11 mouse cellular contexts compared by ENCODE assay signal in the genomic region with DNA sequence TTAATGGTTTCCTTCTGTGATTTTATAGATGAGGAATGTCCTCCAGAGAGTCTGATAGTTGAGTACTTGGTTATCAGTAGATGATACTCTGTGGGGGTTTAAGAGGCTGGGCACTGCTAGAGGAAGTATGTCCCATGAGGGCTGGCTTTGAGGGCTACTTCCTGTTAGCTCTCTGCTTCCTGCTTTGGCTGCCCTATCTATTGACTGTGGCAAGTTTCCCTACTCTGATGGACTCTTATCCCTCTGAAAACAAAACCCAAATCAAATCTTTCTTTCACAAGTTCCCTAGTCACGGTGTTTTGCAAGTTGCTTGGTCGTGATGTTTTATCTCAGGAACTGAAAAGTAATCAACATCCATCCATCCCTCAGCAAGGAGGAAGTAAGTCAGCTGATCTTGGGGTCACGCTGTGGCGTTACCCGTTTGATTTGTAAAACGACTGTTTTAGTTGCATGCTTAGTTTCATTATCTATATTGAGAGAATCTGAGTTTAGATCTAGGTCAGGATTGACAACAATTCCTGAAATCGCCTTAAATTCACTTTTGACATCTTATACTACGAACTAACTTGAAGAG. TPM values are rescaled to one million over a fixed set of nuclear protein-coding genes. Genes with fewer than 3 reads are reported as not detected.
DNase-seq lines count a peak whose midpoint lies in the region; ATAC-seq and TF ChIP-seq lines count a peak whose summit lies in the region.
"Had no signal": no experiment of that assay in that cellular context is flagged by ENCODE, and none has a peak within 500 bp of the region (broad histone marks: within the 10 kb centered on the region; RNA-seq: fewer than 3 reads in every experiment).

No protein-coding gene starts in this region.

- no peak for TF ChIP-seq POLR2A in cerebellum, adult 2 months (IDR thresholded peaks at IDR 0.05; ENCODE audit: borderline replicate concordance, insufficient read depth, low read length)

- no peak overlapping the region for H3K9ac ChIP-seq in intestine, embryonic 15.5 days
- no peak overlapping the region for H3K9ac ChIP-seq in intestine, embryonic 16.5 days (ENCODE audit: low read depth, low read length)
- H3K9ac ChIP-seq in liver, embryonic 12.5 days: no peak overlapping the region
- no peak overlapping the region for H3K9ac ChIP-seq in kidney, embryonic 16.5 days (replicated peaks; ENCODE audit: low read length)
- H3K9ac ChIP-seq in kidney, embryonic 14.5 days (ENCODE audit: low read depth, low read length): no peak overlapping the region
- H3K9ac ChIP-seq: hindbrain, embryonic 12.5 days had no signal

- H3K4me2 ChIP-seq in intestine, embryonic 15.5 days (replicated peaks): 0 out of 2 replicates have a peak overlapping the region, but pooled peaks have one; percentile 11
- no peak overlapping the region for H3K4me2 ChIP-seq in intestine, embryonic 16.5 days (ENCODE audit: low read depth, low read length)
- H3K4me2 ChIP-seq in liver, embryonic 12.5 days: 0 out of 2 replicates have a peak overlapping the region, but pooled peaks have one; percentile 4
- H3K4me2 ChIP-seq in kidney, embryonic 16.5 days (replicated peaks; ENCODE audit: low read depth, low read length): no peak overlapping the region
- H3K4me2 ChIP-seq in kidney, embryonic 14.5 days (replicated peaks; ENCODE audit: low read depth, low read length): no peak overlapping the region
- H3K4me2 ChIP-seq: hindbrain, embryonic 12.5 days had no signal

- no peaks in the 10 kb centered on the region for H3K36me3 ChIP-seq in intestine, embryonic 15.5 days
- H3K36me3 ChIP-seq in intestine, embryonic 16.5 days (ENCODE audit: control insufficient read depth, insufficient read depth, low read length): no peaks in the 10 kb centered on the region
- no peaks in the 10 kb centered on the region for H3K36me3 ChIP-seq in liver, embryonic 12.5 days
- no peaks in the 10 kb centered on the region for H3K36me3 ChIP-seq in kidney, embryonic 16.5 days (ENCODE audit: insufficient read depth, low read length)
- H3K36me3 ChIP-seq in kidney, embryonic 14.5 days (ENCODE audit: control insufficient read depth, insufficient read depth, low read length): no peaks in the 10 kb centered on the region
- H3K36me3 ChIP-seq: hindbrain, embryonic 12.5 days had no signal

- H3K9me3 ChIP-seq in intestine, embryonic 15.5 days: no peaks in the 10 kb centered on the region
- H3K9me3 ChIP-seq in intestine, embryonic 16.5 days (ENCODE audit: control insufficient read depth, low read length): no peaks in the 10 kb centered on the region
- H3K9me3 ChIP-seq in liver, embryonic 12.5 days (replicated peaks): no peaks in the 10 kb centered on the region
- H3K9me3 ChIP-seq in kidney, embryonic 16.5 days (ENCODE audit: low read length): no peaks in the 10 kb centered on the region
- no peaks in the 10 kb centered on the region for H3K9me3 ChIP-seq in kidney, embryonic 14.5 days (ENCODE audit: control insufficient read depth, low read length)
- H3K9me3 ChIP-seq: hindbrain, embryonic 12.5 days had no signal

- 71% methylated on average over 8 of the region's 8 CpGs for WGBS in intestine, embryonic 15.5 days
- 70% methylated on average over 8 of the region's 8 CpGs for WGBS in intestine, embryonic 16.5 days
- WGBS in liver, embryonic 12.5 days (ENCODE audit: insufficient replicate concordance): 23% methylated on average over 8 of the region's 8 CpGs
- 69% methylated on average over 8 of the region's 8 CpGs for WGBS in kidney, embryonic 16.5 days
- WGBS in cerebellum, adult 2 months: 87% methylated on average over 8 of the region's 8 CpGs
- WGBS in kidney, embryonic 14.5 days: 79% methylated on average over 8 of the region's 8 CpGs

- H3K4me1 ChIP-seq in intestine, embryonic 15.5 days (replicated peaks): no peaks in the 10 kb centered on the region
- no peaks in the 10 kb centered on the region for H3K4me1 ChIP-seq in intestine, embryonic 16.5 days (ENCODE audit: control insufficient read depth, insufficient read depth, low read length)
- H3K4me1 ChIP-seq in brown adipose tissue, adult 24 weeks (ENCODE audit: control insufficient read depth, insufficient read depth, insufficient read length, low read length): peaks cover 6% of the 10 kb centered on the region
- no peaks in the 10 kb centered on the region for H3K4me1 ChIP-seq in liver, embryonic 12.5 days
- H3K4me1 ChIP-seq in kidney, embryonic 16.5 days (ENCODE audit: insufficient read depth, low read length): no peaks in the 10 kb centered on the region
- no peaks in the 10 kb centered on the region for H3K4me1 ChIP-seq in cerebellum, adult 2 months (ENCODE audit: control insufficient read depth, insufficient read depth, low read length)
- no peaks in the 10 kb centered on the region for H3K4me1 ChIP-seq in kidney, embryonic 14.5 days (ENCODE audit: control insufficient read depth, insufficient read depth, low read length)
- H3K4me1 ChIP-seq: hindbrain, embryonic 12.5 days had no signal

- TF ChIP-seq CTCF in cerebellum, adult 2 months (IDR thresholded peaks at IDR 0.05; ENCODE audit: borderline replicate concordance, insufficient read depth, low read depth, low read length): no peak

- H3K27ac ChIP-seq in intestine, embryonic 15.5 days: no peak overlapping the region
- H3K27ac ChIP-seq in intestine, embryonic 16.5 days (ENCODE audit: low read length): no peak overlapping the region
- H3K27ac ChIP-seq in brown adipose tissue, adult 24 weeks (replicated peaks; ENCODE audit: low read depth, low read length): peak overlapping the region; percentile 64
- no peak overlapping the region for H3K27ac ChIP-seq in liver, embryonic 12.5 days
- no peak overlapping the region for H3K27ac ChIP-seq in kidney, embryonic 16.5 days (ENCODE audit: low read length)
- no peak overlapping the region for H3K27ac ChIP-seq in cerebellum, adult 2 months (ENCODE audit: insufficient read depth, low read length)
- no peak overlapping the region for H3K27ac ChIP-seq in kidney, embryonic 14.5 days (ENCODE audit: low read depth, low read length)
- H3K27ac ChIP-seq: hindbrain, embryonic 12.5 days; left cerebral cortex, adult 2 months had no signal

- no peak for ATAC-seq in intestine, embryonic 15.5 days
- ATAC-seq in intestine, embryonic 16.5 days: no peak
- ATAC-seq in liver, embryonic 12.5 days: peak; percentile 59; the same call in 1 of the 2 replicates
- ATAC-seq in kidney, embryonic 16.5 days (ENCODE audit: low FRiP score, low TSS enrichment): no peak
- ATAC-seq in kidney, embryonic 14.5 days (ENCODE audit: low FRiP score, low TSS enrichment): no peak

- DNase-seq in naive thymus-derived CD4-positive, alpha-beta T cell, adult 2 months (ENCODE audit: low read depth): peak; percentile 49
- no peak for DNase-seq in cerebellum, adult 2 months

- H3K27me3 ChIP-seq in intestine, embryonic 15.5 days (replicated peaks): no peaks in the 10 kb centered on the region
- H3K27me3 ChIP-seq in intestine, embryonic 16.5 days (replicated peaks; ENCODE audit: control insufficient read depth, insufficient read depth, low read length): no peaks in the 10 kb centered on the region
- no peaks in the 10 kb centered on the region for H3K27me3 ChIP-seq in liver, embryonic 12.5 days (replicated peaks)
- H3K27me3 ChIP-seq in kidney, embryonic 16.5 days (ENCODE audit: insufficient read depth, low read length): no peaks in the 10 kb centered on the region
- H3K27me3 ChIP-seq in cerebellum, adult 2 months (ENCODE audit: control insufficient read depth, insufficient read depth, low read length): no peaks in the 10 kb centered on the region
- H3K27me3 ChIP-seq in kidney, embryonic 14.5 days (ENCODE audit: control insufficient read depth, insufficient read depth, low read length): no peaks in the 10 kb centered on the region
- H3K27me3 ChIP-seq: CH12.LX; hindbrain, embryonic 12.5 days had no signal

- H3K4me3 ChIP-seq in intestine, embryonic 15.5 days (replicated peaks): no peak overlapping the region
- no peak overlapping the region for H3K4me3 ChIP-seq in intestine, embryonic 16.5 days (ENCODE audit: low read length)
- no peak overlapping the region for H3K4me3 ChIP-seq in brown adipose tissue, adult 24 weeks (ENCODE audit: insufficient read depth, low read depth, low read length)
- no peak overlapping the region for H3K4me3 ChIP-seq in liver, embryonic 12.5 days
- H3K4me3 ChIP-seq in kidney, embryonic 16.5 days (ENCODE audit: low read length): no peak overlapping the region
- no peak overlapping the region for H3K4me3 ChIP-seq in cerebellum, adult 2 months (replicated peaks; ENCODE audit: insufficient read depth, low read depth, low read length)
- H3K4me3 ChIP-seq in kidney, embryonic 14.5 days (ENCODE audit: low read length): no peak overlapping the region
- H3K4me3 ChIP-seq: hindbrain, embryonic 12.5 days; left cerebral cortex, adult 2 months had no signal

RNA-seq across cellular contexts. Expression of gene Slc16a7, which starts 19.1 kb away (rescaled TPM):
- polyA plus RNA-seq in intestine, embryonic 15.5 days (2015; fragmentation: Nextera tagmentation; extraction: Ambion mirVana): 3.1 and 4.7 TPM in 2 replicates
- polyA plus RNA-seq in intestine, embryonic 16.5 days (2015; fragmentation: Nextera tagmentation; extraction: Ambion mirVana): 3.6 and 4.2 TPM in 2 replicates
- 14.4 and 27.1 TPM in 2 replicates for polyA plus RNA-seq in brown adipose tissue, adult 24 weeks (2012; ENCODE audit: insufficient read depth, insufficient read length, missing spikeins)
- 6.8 and 7.4 TPM in 2 replicates for polyA plus RNA-seq in liver, embryonic 12.5 days (2016; fragmentation: Nextera tagmentation; extraction: Ambion mirVana)
- polyA plus RNA-seq in kidney, embryonic 16.5 days (2015; fragmentation: Nextera tagmentation; extraction: Ambion mirVana): 9.1 and 9.7 TPM in 2 replicates
- polyA plus RNA-seq in cerebellum, adult 2 months (2012; rRNA removed): 8.9 and 14.1 TPM in 2 replicates
- 5.5 and 6.1 TPM in 2 replicates for polyA plus RNA-seq in kidney, embryonic 14.5 days (2014; fragmentation: Nextera tagmentation; extraction: Ambion mirVana)

Comparison
In these comparisons a context has a peak if more than half of its experiments do, and no peak if none do; other contexts are left out.
1. H3K4me2 ChIP-seq: peak in intestine, embryonic 15.5 days (single experiment) and liver, embryonic 12.5 days (single experiment); none in intestine, embryonic 16.5 days (single experiment), kidney, embryonic 16.5 days (single experiment) and kidney, embryonic 14.5 days (single experiment).